Mouse (Mus musculus): Measurements from ENCODE around the gene Tmem236.

GRCm38 (mm10) chr2:14249839-14250564, 75.7 kb downstream of the Tmem236 start:
- no peak for TF ChIP-seq POLR2A (IDR thresholded peaks at IDR 0.05; ENCODE audit: borderline replicate concordance, insufficient read depth, low read length)
- no peak for TF ChIP-seq CTCF (IDR thresholded peaks at IDR 0.05; ENCODE audit: borderline replicate concordance, insufficient read depth, low read depth, low read length)
